Mouse (Mus musculus) hindbrain, embryonic 12.5 days (tissue): ENCODE data around the gene Fau. TPM values are rescaled to one million over a fixed set of nuclear protein-coding genes. Genes with fewer than 3 reads are reported as not detected.

ENCODE experiments used
- ATAC-seq: fragments of 200-750 bp; cut with Nextera tagmentation; 2 replicates; pipeline ENCODE4 v1.8.0; 2017; ENCODE audit warnings: moderate TSS enrichment; ENCODE audit not compliant: low FRiP score
- H3K27ac ChIP-seq: fragments of 300-500 bp; sonication (generic); 2 replicates; pipeline ENCODE4 v1.5.1; 2016; ENCODE audit warnings: mild to moderate bottlenecking
- H3K27me3 ChIP-seq: fragments of 300-500 bp; sonication (generic); 2 replicates; pipeline ENCODE4 v1.6.1; 2016; ENCODE audit warnings: mild to moderate bottlenecking
- H3K36me3 ChIP-seq: fragments of 300-500 bp; sonication (generic); 2 replicates; pipeline ENCODE4 v1.6.1; 2016; ENCODE audit warnings: mild to moderate bottlenecking
- H3K4me1 ChIP-seq: fragments of 300-500 bp; sonication (generic); 2 replicates; pipeline ENCODE4 v1.6.1; 2016
- H3K4me2 ChIP-seq: fragments of 300-500 bp; sonication (generic); replicated peaks from 2 replicates; pipeline ENCODE4 v1.6.1; 2016; ENCODE audit warnings: mild to moderate bottlenecking
- H3K4me3 ChIP-seq: fragments of 300-500 bp; sonication (generic); 2 replicates; pipeline ENCODE4 v1.5.1; 2016; ENCODE audit warnings: mild to moderate bottlenecking
- H3K9ac ChIP-seq: fragments of 300-500 bp; sonication (generic); 2 replicates; pipeline ENCODE4 v1.6.1; 2016; ENCODE audit warnings: mild to moderate bottlenecking, moderate library complexity
- H3K9me3 ChIP-seq: fragments of 300-500 bp; sonication (generic); replicated peaks from 2 replicates; pipeline ENCODE4 v1.6.1; 2016; ENCODE audit warnings: mild to moderate bottlenecking
- WGBS: fragments of 180-500 bp; shearing (Covaris S2); methylation state at CpG from one replicate; pipeline ENCODE4 v1.1.7; 2016; 5-methylcytosine and 5-hydroxymethylcytosine counted together
- polyA plus RNA-seq: library from polyadenylated mRNA; unstranded; fragments of >200 nt; fragmentation: Nextera tagmentation; extraction: Ambion mirVana; gene quantifications from 2 replicates; pipeline ENCODE4 v1.2.1, GENCODE M21; 2016

The Fau gene
- 561 and 621 TPM in 2 replicates for polyA plus RNA-seq

- peak within 1 kb of the TSS; percentile 89 for H3K9ac ChIP-seq
- H3K36me3 ChIP-seq = peaks cover 43% of the 10 kb centered on the region
- H3K4me2 ChIP-seq = peak within 1 kb of the TSS; percentile 87
- no peaks in the 10 kb centered on the region for H3K9me3 ChIP-seq
- peak within 1 kb of the TSS; percentile 88 for H3K4me3 ChIP-seq
- no peaks in the 10 kb centered on the region for H3K27me3 ChIP-seq
- H3K27ac ChIP-seq = peak within 1 kb of the TSS; percentile 80
- peak; percentile 86 for ATAC-seq
- WGBS = under 1% methylated on average over 62 of the region's 63 CpGs
- peaks cover 29% of the 10 kb centered on the region for H3K4me1 ChIP-seq
Measured at GRCm38 (mm10) chr19:6057313-6058096, at the start of gene Fau, which contains the start of gene Mrpl49. Gene Fau, plus strand, starts transcription at chr19:6057844. Gene Mrpl49, minus strand, starts transcription at chr19:6057785.

GRCm38 (mm10) chr19:6009137-6009536 lies 48.5 kb upstream of the Fau start:
- H3K4me2 ChIP-seq = no peak overlapping the region
- WGBS = 70% methylated on average over 8 of the region's 8 CpGs

GRCm38 (mm10) chr19:6013691-6014090 lies 44.0 kb upstream of the Fau start:
- H3K36me3 ChIP-seq = no peaks in the 10 kb centered on the region
- no peak overlapping the region for H3K4me3 ChIP-seq
- H3K4me2 ChIP-seq = no peak overlapping the region
- 92% methylated on average over 10 of the region's 10 CpGs for WGBS
- peaks cover 36% of the 10 kb centered on the region for H3K27me3 ChIP-seq
- H3K4me1 ChIP-seq = peaks cover 13% of the 10 kb centered on the region
- no peak overlapping the region for H3K27ac ChIP-seq
- H3K9ac ChIP-seq = no peak overlapping the region
- no peaks in the 10 kb centered on the region for H3K9me3 ChIP-seq
- no peak for ATAC-seq

More at GRCm38 (mm10) chr19:6009137-6009536, 48.5 kb upstream of the Fau start:
- no peak overlapping the region for H3K9ac ChIP-seq
- no peak for ATAC-seq
- H3K4me3 ChIP-seq = no peak overlapping the region
- no peak overlapping the region for H3K27ac ChIP-seq
- H3K27me3 ChIP-seq = peaks cover 7% of the 10 kb centered on the region; the same call in 1 of the 2 replicates
- no peaks in the 10 kb centered on the region for H3K4me1 ChIP-seq
- H3K9me3 ChIP-seq = no peaks in the 10 kb centered on the region
- H3K36me3 ChIP-seq = no peaks in the 10 kb centered on the region

DNA sequence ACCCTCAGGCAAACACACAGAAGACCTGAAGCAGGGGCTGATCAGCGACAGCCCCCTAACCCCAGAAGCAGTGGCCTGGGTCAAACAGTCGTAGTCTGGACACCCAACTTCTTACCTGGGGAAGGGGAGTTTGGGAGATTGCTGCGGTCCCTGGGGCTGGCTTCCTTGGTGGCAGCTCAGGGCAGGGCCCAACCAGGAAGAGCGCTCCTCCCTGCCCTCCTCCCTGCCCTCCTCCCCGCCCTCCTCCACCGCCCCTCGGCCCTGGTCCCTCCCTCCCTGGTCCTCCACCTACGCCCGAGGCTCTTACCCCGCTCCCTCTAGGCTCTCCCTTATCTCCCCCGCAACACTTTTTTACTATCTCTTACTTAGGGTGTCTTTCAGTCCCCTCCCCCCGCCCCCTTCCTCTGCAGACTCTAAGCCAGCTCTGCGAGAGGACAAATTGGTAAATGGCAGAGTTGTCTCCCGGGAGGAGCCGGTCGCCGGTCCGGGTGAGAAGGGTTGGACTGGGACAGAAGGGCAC lies 42.6 kb upstream of the Fau start:
- Histone ChIP-seq H3K27me3 (peaks cover 36% of the 10 kb centered on the region), H3K9me3 (no peaks in the 10 kb centered on the region), H3K27ac (0 out of 2 replicates have a peak overlapping the region, but pooled peaks have one; percentile 7), H3K4me2 (peak overlapping the region; percentile 84), H3K9ac (peak overlapping the region; percentile 69), H3K36me3 (no peaks in the 10 kb centered on the region), H3K4me1 (peaks cover 13% of the 10 kb centered on the region), H3K4me3 (peak overlapping the region; percentile 46)
- peak; percentile 60 for ATAC-seq
- WGBS = under 1% methylated on average over 15 of the region's 18 CpGs

GRCm38 (mm10) chr19:6015511-6016315 lies 41.9 kb upstream of the Fau start, which contains the start of gene Capn1:
Gene Capn1, minus strand, starts transcription at chr19:6015897.
- 2% methylated on average over 40 of the region's 40 CpGs for WGBS
- peak; percentile 78 for ATAC-seq
- H3K36me3 ChIP-seq = no peaks in the 10 kb centered on the region
- H3K27ac ChIP-seq = 0 out of 2 replicates have a peak within 1 kb of the TSS, but pooled peaks have one; percentile 7
- H3K9me3 ChIP-seq = no peaks in the 10 kb centered on the region
- H3K4me2 ChIP-seq = peak within 1 kb of the TSS; percentile 84
- H3K27me3 ChIP-seq = peaks cover 36% of the 10 kb centered on the region
- H3K4me3 ChIP-seq = peak within 1 kb of the TSS; percentile 46
- peak within 1 kb of the TSS; percentile 69 for H3K9ac ChIP-seq
- H3K4me1 ChIP-seq = peaks cover 13% of the 10 kb centered on the region

DNA sequence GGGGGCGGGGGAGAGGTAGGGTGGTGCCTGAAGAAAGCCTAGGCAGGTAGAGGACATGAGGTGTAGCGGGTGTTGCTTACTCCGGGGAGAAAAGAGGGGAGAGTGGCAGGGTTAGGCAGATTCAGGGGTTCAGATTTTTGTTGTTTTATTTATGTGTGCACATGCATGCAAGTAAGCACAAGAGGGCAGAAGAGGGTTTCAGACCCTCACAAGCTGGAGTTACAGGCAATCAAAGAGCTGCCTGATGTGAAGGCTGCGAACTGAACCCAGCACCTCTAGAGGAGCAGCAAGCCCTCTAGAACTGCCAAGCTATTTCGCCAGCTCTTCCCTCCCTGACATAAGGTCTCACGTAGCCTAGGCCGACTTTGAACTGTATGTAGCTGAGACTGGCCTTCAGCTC lies 41.1 kb upstream of the Fau start:
- ATAC-seq = no peak
- Histone ChIP-seq H3K4me1 (peaks cover 13% of the 10 kb centered on the region), H3K4me3 (0 out of 2 replicates have a peak overlapping the region, but pooled peaks have one; percentile 46), H3K27ac (no peak overlapping the region), H3K9ac (no peak overlapping the region), H3K36me3 (no peaks in the 10 kb centered on the region), H3K4me2 (no peak overlapping the region), H3K27me3 (peaks cover 36% of the 10 kb centered on the region), H3K9me3 (no peaks in the 10 kb centered on the region)
- WGBS = 45% methylated on average over 7 of the region's 7 CpGs

- H3K9ac ChIP-seq = no peak overlapping the region
- WGBS = 33% methylated on average over 15 of the region's 15 CpGs
- no peak overlapping the region for H3K4me2 ChIP-seq
- no peak for ATAC-seq
- no peaks in the 10 kb centered on the region for H3K9me3 ChIP-seq
- H3K36me3 ChIP-seq = no peaks in the 10 kb centered on the region
- no peak overlapping the region for H3K4me3 ChIP-seq
- H3K27me3 ChIP-seq = peaks cover 36% of the 10 kb centered on the region
- no peak overlapping the region for H3K27ac ChIP-seq
- peaks cover 13% of the 10 kb centered on the region for H3K4me1 ChIP-seq
Measured at GRCm38 (mm10) chr19:6018142-6019089, 39.2 kb upstream of the Fau start.

- no peak overlapping the region for H3K4me2 ChIP-seq
- H3K9ac ChIP-seq = no peak overlapping the region
- no peak overlapping the region for H3K4me3 ChIP-seq
- H3K9me3 ChIP-seq = no peaks in the 10 kb centered on the region
- 54% methylated on average over 3 of the region's 3 CpGs for WGBS
- peaks cover 18% of the 10 kb centered on the region for H3K27me3 ChIP-seq
- ATAC-seq = no peak
- no peaks in the 10 kb centered on the region for H3K36me3 ChIP-seq
- H3K4me1 ChIP-seq = peaks cover 8% of the 10 kb centered on the region
- no peak overlapping the region for H3K27ac ChIP-seq
Measured at GRCm38 (mm10) chr19:6020276-6020675, 37.4 kb upstream of the Fau start.

DNA sequence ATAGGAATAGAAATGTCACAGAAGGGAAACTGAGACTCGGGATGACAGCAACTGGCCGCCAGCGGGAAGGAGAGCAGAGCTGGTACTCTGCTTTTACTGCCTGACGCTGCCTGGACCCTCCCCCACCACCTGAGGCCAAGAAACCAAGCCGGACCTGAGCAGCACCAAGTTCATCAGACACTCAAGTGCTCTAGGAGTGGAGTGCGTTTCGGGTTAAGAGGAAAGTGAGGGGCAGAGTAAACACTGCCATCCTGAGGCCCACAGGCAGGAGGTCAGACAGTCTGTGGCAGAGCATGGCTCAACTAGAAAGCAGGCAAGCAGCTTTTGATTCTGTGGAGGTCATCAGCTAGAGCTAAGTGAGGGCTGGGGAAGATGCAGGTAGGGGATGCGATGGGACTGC lies 34.6 kb upstream of the Fau start:
- Histone ChIP-seq H3K4me2 (no peak overlapping the region), H3K27me3 (no peaks in the 10 kb centered on the region), H3K27ac (no peak overlapping the region), H3K4me3 (no peak overlapping the region), H3K9me3 (no peaks in the 10 kb centered on the region), H3K4me1 (no peaks in the 10 kb centered on the region), H3K36me3 (no peaks in the 10 kb centered on the region), H3K9ac (no peak overlapping the region)
- no peak for ATAC-seq
- 67% methylated on average over 8 of the region's 8 CpGs for WGBS

DNA sequence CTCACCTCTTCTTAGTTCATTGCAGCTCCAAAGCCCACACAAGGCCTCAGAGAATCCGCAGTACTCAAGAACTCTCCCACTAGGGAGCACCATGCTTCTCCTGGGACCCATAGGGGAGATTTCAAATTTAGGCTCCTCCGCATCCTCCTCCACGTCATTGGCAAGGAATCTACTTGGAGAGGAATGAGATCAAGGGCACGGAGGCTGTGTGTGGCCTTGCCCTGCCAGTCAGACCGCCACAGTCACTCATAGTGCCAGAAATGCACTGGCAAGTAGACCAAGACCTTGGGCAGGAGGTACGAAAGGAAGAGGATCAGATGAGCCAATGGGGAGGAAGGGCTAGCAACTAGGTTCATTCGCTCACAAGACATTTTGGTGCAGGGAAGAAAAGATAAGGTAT lies 33.7 kb upstream of the Fau start:
- Histone ChIP-seq H3K4me1 (no peaks in the 10 kb centered on the region), H3K27me3 (no peaks in the 10 kb centered on the region), H3K9me3 (no peaks in the 10 kb centered on the region), H3K4me3 (no peak overlapping the region), H3K4me2 (no peak overlapping the region), H3K36me3 (no peaks in the 10 kb centered on the region), H3K27ac (no peak overlapping the region), H3K9ac (no peak overlapping the region)
- ATAC-seq = no peak
- WGBS = 84% methylated on average over 7 of the region's 7 CpGs

- Histone ChIP-seq H3K9ac (no peak overlapping the region), H3K4me3 (no peak overlapping the region), H3K27ac (no peak overlapping the region), H3K36me3 (no peaks in the 10 kb centered on the region), H3K9me3 (no peaks in the 10 kb centered on the region), H3K4me2 (no peak overlapping the region), H3K4me1 (no peaks in the 10 kb centered on the region), H3K27me3 (no peaks in the 10 kb centered on the region)
- 87% methylated on average over 6 of the region's 6 CpGs for WGBS
- no peak for ATAC-seq
Measured at GRCm38 (mm10) chr19:6028991-6029390, 28.7 kb upstream of the Fau start.
